Mouse (Mus musculus) activated CD4-positive, CD25-positive, alpha-beta regulatory T cell, adult 4 months (primary cell): Measurements from ENCODE around the gene Ripply1. TPM values are rescaled to one million over a fixed set of nuclear protein-coding genes. Genes with fewer than 3 reads are reported as not detected.
A peak's percentile ranks its signal among the peaks of the same experiment; 100 is the strongest.
"Not testable (repeated sequence)": the region's sequence is repeated elsewhere in the genome, so short reads cannot be mapped to it uniquely, and the experiment has no call there.

ENCODE experiments used
- ATAC-seq: one replicate; pipeline ENCODE4 v1.8.0; 2017
- polyA plus RNA-seq, 2 experiments: library from polyadenylated mRNA; unstranded; fragments of 100-300 nt; shearing (Covaris generic); gene quantifications; one replicate each; pipeline ENCODE4 v1.2.1; 2017

Ripply1 gene
- polyA plus RNA-seq, 2 experiments from 2014 or later, result not detected

- ATAC-seq, result no peak
Measured at GRCm38 (mm10) chrX:139780988-139781387, 1.2 kb downstream of the Ripply1 start.

- no peak for ATAC-seq
Measured at GRCm38 (mm10) chrX:139779401-139779800, 2.8 kb downstream of the Ripply1 start.

DNA sequence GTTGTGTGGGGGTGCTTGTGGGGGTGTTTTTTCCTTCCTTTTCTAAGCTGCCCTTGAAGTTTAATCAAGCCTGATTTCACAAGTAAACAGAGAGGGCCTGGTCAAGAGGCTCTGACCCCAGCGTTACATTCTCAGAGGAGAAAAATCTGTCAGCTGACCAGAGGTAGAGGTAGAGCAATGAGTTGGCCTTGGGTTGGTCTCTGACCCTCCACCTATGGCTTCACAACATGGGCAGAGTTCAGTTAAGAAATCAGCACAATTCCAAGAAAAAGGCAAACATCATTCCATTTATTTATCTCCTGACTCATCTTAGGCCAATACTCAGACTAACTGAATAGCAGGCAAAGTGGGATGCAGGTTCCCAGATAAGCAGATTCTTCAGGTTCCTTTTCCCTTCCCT lies 3.3 kb downstream of the Ripply1 start:
- no peak for ATAC-seq

GRCm38 (mm10) chrX:139777357-139777756 lies 4.8 kb downstream of the Ripply1 start:
- no peak for ATAC-seq

- no peak for ATAC-seq
Measured at GRCm38 (mm10) chrX:139775084-139775612, 7.0 kb downstream of the Ripply1 start.

GRCm38 (mm10) chrX:139774309-139775083 lies 7.7 kb downstream of the Ripply1 start:
- peak; percentile 52 for ATAC-seq

GRCm38 (mm10) chrX:139769975-139770637 lies 12.0 kb downstream of the Ripply1 start:
- no peak for ATAC-seq

- ATAC-seq, result no peak
Measured at GRCm38 (mm10) chrX:139762546-139762945, 19.6 kb downstream of the Ripply1 start.

GRCm38 (mm10) chrX:139758634-139759033 lies 23.5 kb downstream of the Ripply1 start:
- ATAC-seq, result not testable (repeated sequence)

DNA sequence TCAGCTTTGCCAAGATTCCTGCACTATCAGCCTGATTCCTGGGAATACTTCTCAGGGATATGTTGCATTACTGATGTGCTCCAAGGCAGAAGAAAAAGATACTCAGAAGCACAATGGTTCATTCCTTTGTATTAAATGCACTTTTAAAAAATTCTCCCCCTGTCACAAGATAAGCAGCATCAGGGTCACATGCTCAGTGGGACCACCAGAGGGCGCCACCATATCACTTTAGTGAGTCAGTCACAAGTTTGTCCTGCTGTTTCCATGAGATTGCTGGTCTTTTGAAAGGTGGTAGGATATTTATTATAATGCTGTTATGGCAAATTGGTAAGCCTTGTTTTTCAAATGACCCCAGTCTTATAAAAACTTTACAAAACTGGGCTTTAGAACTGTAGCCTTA lies 30.3 kb downstream of the Ripply1 start:
- ATAC-seq, result no peak

- no peak for ATAC-seq
Measured at GRCm38 (mm10) chrX:139737066-139737465, 45.1 kb downstream of the Ripply1 start.

GRCm38 (mm10) chrX:139730541-139730940 lies 51.6 kb downstream of the Ripply1 start:
- ATAC-seq, result no peak

Other genes with a start within 250 kb of the Ripply1 start
- gene Rnf128, start 219.0 kb downstream of the Ripply1 start, polyA plus RNA-seq, result under 1 TPM; 0.41 to 0.46 TPM
- gene Tbc1d8b, start 97.4 kb downstream of the Ripply1 start, polyA plus RNA-seq, result 1 to 10 TPM; 4.5 TPM
- gene Gm15013, start 67.9 kb downstream of the Ripply1 start, polyA plus RNA-seq, result 1 to 10 TPM in 1 of 2 experiments, under 1 TPM in 1; 0.70 to 1.8 TPM
- gene Cldn2, start 18.5 kb upstream of the Ripply1 start, polyA plus RNA-seq, result not detected
- under 1 TPM in 1 of 2 experiments, not detected in 1; 0.20 TPM for gene Morc4, start 89.3 kb upstream of the Ripply1 start, polyA plus RNA-seq
- 1 to 10 TPM; 8.4 to 8.6 TPM for gene Rbm41, start 216.2 kb upstream of the Ripply1 start, polyA plus RNA-seq